Mouse (Mus musculus): Measurements from ENCODE around the gene Rcn3. TPM values are rescaled to one million over a fixed set of nuclear protein-coding genes. Genes with fewer than 3 reads are reported as not detected.

The Rcn3 gene
- polyA plus RNA-seq, 1 experiment from 2014 or later = 313 TPM

DNA sequence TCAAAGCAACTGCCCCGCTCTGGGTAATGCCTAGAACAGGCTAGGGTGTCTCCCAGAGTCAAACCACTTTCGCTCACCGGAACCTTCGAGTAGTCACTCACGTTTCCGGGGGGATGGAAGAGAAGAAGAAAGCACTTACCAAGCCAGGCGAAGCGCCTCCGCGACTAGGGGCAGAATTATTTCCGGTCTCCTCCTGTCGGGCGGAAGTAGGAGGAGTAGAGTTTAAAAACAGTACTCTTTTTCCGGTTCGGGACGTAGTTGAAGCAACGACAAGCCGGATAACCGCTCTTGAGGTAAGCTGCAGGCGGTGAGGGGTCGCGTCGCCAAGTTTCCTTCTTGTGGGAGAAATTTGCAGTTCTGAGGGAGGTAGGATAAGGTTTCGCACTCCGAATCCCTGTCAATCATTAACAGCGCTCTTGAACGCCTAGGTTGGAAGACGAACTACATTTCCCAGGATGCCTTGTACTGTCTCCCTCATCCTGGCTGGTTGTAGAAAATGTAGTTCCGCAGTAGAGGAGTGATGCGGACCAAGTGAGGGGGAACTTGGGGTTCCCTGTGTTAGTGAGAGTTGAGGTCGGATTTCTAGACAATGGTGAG lies 29.7 kb downstream of the Rcn3 start, which contains the start of the genes Nosip and Prrg2:
Gene Nosip (plus strand): TSS at position 191 of the 597 bp plus-strand sequence.
Gene Prrg2 (minus strand): TSS at position 439 of the 597 bp plus-strand sequence.
- WGBS = under 1% methylated on average over 31 of the region's 31 CpGs
- peak within 1 kb of the TSS; percentile 82 for H3K4me3 ChIP-seq (ENCODE audit: low read depth, low read length)
- peaks cover 25% of the 10 kb centered on the region for H3K4me1 ChIP-seq (replicated peaks; ENCODE audit: control insufficient read depth, insufficient read depth, low read length)
- H3K4me2 ChIP-seq (ENCODE audit: low read length) = peak within 1 kb of the TSS; percentile 48
- peak within 1 kb of the TSS; percentile 86 for H3K27ac ChIP-seq (ENCODE audit: low read depth)
- peak; percentile 87 for ATAC-seq (replicated peaks; ENCODE audit: low FRiP score, low TSS enrichment, low read depth)
- H3K9ac ChIP-seq (ENCODE audit: low read length) = peak within 1 kb of the TSS; percentile 70
- no peaks in the 10 kb centered on the region for H3K9me3 ChIP-seq (ENCODE audit: control insufficient read depth, low read length)
- peak; percentile 98 for DNase-seq (ENCODE audit: low spot score)
- H3K27me3 ChIP-seq (replicated peaks; ENCODE audit: control insufficient read depth, insufficient read depth, low read length) = no peaks in the 10 kb centered on the region
- H3K36me3 ChIP-seq (ENCODE audit: control insufficient read depth, insufficient read depth, low read length) = no peaks in the 10 kb centered on the region

- DNase-seq (ENCODE audit: low spot score) = peak; percentile 74
- WGBS = 15% methylated on average over 11 of the region's 11 CpGs
Measured at GRCm38 (mm10) chr7:45061532-45062075, 30.4 kb downstream of the Rcn3 start.

GRCm38 (mm10) chr7:45060632-45061122 lies 31.3 kb downstream of the Rcn3 start:
- ATAC-seq (replicated peaks; ENCODE audit: low FRiP score, low TSS enrichment, low read depth) = no peak
- WGBS = 87% methylated on average over 6 of the region's 6 CpGs
- no peak overlapping the region for H3K4me3 ChIP-seq (ENCODE audit: low read depth, low read length)
- no peak overlapping the region for H3K9ac ChIP-seq (ENCODE audit: low read length)
- peaks cover 25% of the 10 kb centered on the region for H3K4me1 ChIP-seq (replicated peaks; ENCODE audit: control insufficient read depth, insufficient read depth, low read length)
- no peak for DNase-seq (ENCODE audit: low spot score)
- H3K4me2 ChIP-seq (ENCODE audit: low read length) = peak overlapping the region; percentile 48; the same call in 1 of the 2 replicates
- no peaks in the 10 kb centered on the region for H3K27me3 ChIP-seq (replicated peaks; ENCODE audit: control insufficient read depth, insufficient read depth, low read length)
- H3K36me3 ChIP-seq (ENCODE audit: control insufficient read depth, insufficient read depth, low read length) = no peaks in the 10 kb centered on the region
- no peak overlapping the region for H3K27ac ChIP-seq (ENCODE audit: low read depth)
- no peaks in the 10 kb centered on the region for H3K9me3 ChIP-seq (ENCODE audit: control insufficient read depth, low read length)

More at GRCm38 (mm10) chr7:45061532-45062075, 30.4 kb downstream of the Rcn3 start:
- Histone ChIP-seq H3K4me1 (replicated peaks; ENCODE audit: control insufficient read depth, insufficient read depth, low read length) (peaks cover 25% of the 10 kb centered on the region), H3K27me3 (replicated peaks; ENCODE audit: control insufficient read depth, insufficient read depth, low read length) (no peaks in the 10 kb centered on the region), H3K9ac (ENCODE audit: low read length) (peak overlapping the region; percentile 37), H3K36me3 (ENCODE audit: control insufficient read depth, insufficient read depth, low read length) (no peaks in the 10 kb centered on the region), H3K4me2 (ENCODE audit: low read length) (peak overlapping the region; percentile 48), H3K4me3 (ENCODE audit: low read depth, low read length) (peak overlapping the region; percentile 82), H3K27ac (ENCODE audit: low read depth) (peak overlapping the region; percentile 86), H3K9me3 (ENCODE audit: control insufficient read depth, low read length) (no peaks in the 10 kb centered on the region)
- ATAC-seq (replicated peaks; ENCODE audit: low FRiP score, low TSS enrichment, low read depth) = peak; percentile 33; the same call in 1 of the 2 replicates

DNA sequence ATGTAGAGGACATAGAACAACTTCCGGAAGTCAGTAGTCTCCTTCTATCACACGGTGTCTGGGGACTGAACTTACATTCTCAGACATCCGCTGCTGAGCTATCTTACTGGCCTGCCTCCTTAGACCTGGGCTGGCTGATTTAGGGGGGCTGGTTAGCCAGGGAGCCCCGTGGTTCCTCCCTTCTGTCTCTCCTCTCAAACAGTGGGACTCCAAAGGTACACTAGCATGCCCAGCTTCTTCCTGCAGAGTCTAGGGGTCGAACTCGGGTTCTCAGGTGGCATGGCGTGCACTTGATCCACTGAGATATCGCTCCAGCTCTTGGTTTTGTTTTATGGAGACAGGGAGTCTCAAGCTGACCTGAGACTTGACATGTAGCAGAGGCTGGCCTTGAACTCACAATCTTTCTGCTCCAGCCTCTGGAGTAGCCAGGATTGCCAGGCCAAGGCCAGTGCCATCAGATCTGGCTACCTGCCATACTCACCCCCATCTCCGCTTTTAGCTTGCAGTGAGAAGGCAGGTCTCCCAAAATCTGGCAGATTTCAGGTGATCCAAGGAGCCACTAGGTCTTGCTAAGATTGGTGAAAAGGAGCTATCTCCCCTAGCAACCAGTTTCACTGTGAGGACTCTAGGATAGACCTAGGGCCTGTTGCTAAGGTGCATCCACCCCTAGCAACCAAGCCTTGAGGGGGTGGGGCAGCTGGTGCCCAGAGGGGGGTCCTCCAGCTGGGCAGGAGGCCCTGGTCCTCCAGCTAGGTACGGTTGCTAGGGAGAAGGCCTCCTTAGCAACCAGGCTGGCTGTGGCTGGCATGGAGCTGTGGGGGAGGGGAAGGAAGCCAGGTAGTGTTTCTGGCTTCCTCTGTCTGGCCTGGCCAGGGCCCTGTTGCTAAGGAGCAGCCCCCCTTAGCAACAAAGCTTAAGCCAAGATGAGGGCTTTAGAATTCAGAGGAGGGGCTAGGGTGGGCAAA lies 33.1 kb downstream of the Rcn3 start:
- Histone ChIP-seq H3K4me1 (replicated peaks; ENCODE audit: control insufficient read depth, insufficient read depth, low read length) (peaks cover 22% of the 10 kb centered on the region), H3K4me2 (ENCODE audit: low read length) (peak overlapping the region; percentile 0; the same call in 1 of the 2 replicates), H3K9me3 (ENCODE audit: control insufficient read depth, low read length) (no peaks in the 10 kb centered on the region), H3K27ac (ENCODE audit: low read depth) (peak overlapping the region; percentile 47), H3K27me3 (replicated peaks; ENCODE audit: control insufficient read depth, insufficient read depth, low read length) (no peaks in the 10 kb centered on the region), H3K9ac (ENCODE audit: low read length) (no peak overlapping the region), H3K4me3 (ENCODE audit: low read depth, low read length) (no peak overlapping the region), H3K36me3 (ENCODE audit: control insufficient read depth, insufficient read depth, low read length) (no peaks in the 10 kb centered on the region)
- DNase-seq (ENCODE audit: low spot score) (no peak), ATAC-seq (replicated peaks; ENCODE audit: low FRiP score, low TSS enrichment, low read depth) (no peak)
- 75% methylated on average over 10 of the region's 10 CpGs for WGBS

DNA sequence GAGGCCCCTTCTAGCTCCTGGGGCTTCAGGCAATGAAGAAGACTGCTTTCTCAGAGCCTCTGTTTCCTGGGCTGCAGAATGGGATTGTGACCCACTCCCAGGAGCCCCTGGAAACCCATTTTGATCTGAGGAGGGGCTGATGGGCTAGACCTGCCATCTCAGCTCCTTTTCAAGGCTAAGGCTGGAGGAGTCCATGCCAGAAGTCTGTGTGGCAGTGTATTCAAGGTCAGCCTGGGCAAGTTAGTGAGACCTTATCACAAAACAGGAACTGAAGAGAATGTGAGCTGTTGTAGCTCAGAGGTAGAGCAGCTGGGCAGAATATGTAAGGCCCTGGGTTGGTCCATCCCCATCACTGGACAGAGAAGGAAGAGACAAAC lies 35.1 kb downstream of the Rcn3 start:
- H3K27ac ChIP-seq (ENCODE audit: low read depth) = no peak overlapping the region
- H3K36me3 ChIP-seq (ENCODE audit: control insufficient read depth, insufficient read depth, low read length) = no peaks in the 10 kb centered on the region
- no peak overlapping the region for H3K4me3 ChIP-seq (ENCODE audit: low read depth, low read length)
- H3K27me3 ChIP-seq (replicated peaks; ENCODE audit: control insufficient read depth, insufficient read depth, low read length) = no peaks in the 10 kb centered on the region
- DNase-seq (ENCODE audit: low spot score) (no peak), ATAC-seq (replicated peaks; ENCODE audit: low FRiP score, low TSS enrichment, low read depth) (no peak)
- peaks cover 18% of the 10 kb centered on the region for H3K4me1 ChIP-seq (replicated peaks; ENCODE audit: control insufficient read depth, insufficient read depth, low read length)
- H3K4me2 ChIP-seq (ENCODE audit: low read length) = no peak overlapping the region
- no peak overlapping the region for H3K9ac ChIP-seq (ENCODE audit: low read length)
- no peaks in the 10 kb centered on the region for H3K9me3 ChIP-seq (ENCODE audit: control insufficient read depth, low read length)

DNA sequence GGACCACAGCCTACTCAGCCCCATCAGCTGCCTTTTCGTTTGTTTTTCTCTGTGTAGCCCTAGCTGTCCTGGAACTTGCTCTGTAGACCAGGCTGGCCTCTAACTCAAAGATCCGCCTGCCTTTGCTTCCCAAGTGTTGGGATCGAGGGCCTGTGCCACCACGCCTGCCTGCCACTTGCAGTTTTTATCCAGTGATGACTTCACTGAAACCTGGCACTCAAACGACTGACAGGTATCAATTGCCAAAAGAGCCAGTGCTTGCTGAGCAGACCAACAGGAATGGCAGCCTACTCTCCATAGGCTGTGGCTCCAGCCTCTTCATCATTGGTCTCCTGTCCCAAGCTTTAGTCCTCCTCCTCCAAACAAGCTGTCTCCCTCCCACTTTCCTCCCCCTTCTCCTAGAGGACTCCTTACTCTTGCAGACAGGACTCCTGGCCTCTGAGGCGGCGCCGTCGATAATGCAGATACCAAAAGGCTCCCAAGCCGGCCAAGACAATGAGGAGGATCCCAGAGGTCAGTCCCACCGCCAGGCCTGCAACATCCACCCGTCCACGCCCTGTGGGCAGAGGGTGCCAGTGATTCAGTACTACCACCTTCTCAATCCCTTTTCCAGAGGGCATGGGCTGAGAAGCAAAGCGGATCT lies 35.6 kb downstream of the Rcn3 start:
- H3K9me3 ChIP-seq (ENCODE audit: control insufficient read depth, low read length) = no peaks in the 10 kb centered on the region
- ATAC-seq (replicated peaks; ENCODE audit: low FRiP score, low TSS enrichment, low read depth) = no peak
- WGBS = 66% methylated on average over 14 of the region's 14 CpGs

GRCm38 (mm10) chr7:45053931-45054510 lies 38.0 kb downstream of the Rcn3 start:
- peaks cover 15% of the 10 kb centered on the region; the same call in 1 of the 2 replicates for H3K4me1 ChIP-seq (replicated peaks; ENCODE audit: control insufficient read depth, insufficient read depth, low read length)
- WGBS = under 1% methylated on average over 33 of the region's 33 CpGs

More for the DNA sequence above, 35.6 kb downstream of the Rcn3 start:
- H3K9ac ChIP-seq (ENCODE audit: low read length) = no peak overlapping the region
- no peaks in the 10 kb centered on the region for H3K27me3 ChIP-seq (replicated peaks; ENCODE audit: control insufficient read depth, insufficient read depth, low read length)
- no peaks in the 10 kb centered on the region for H3K36me3 ChIP-seq (ENCODE audit: control insufficient read depth, insufficient read depth, low read length)
- no peak overlapping the region for H3K27ac ChIP-seq (ENCODE audit: low read depth)
- peaks cover 17% of the 10 kb centered on the region for H3K4me1 ChIP-seq (replicated peaks; ENCODE audit: control insufficient read depth, insufficient read depth, low read length)
- no peak for DNase-seq (ENCODE audit: low spot score)
- no peak overlapping the region for H3K4me3 ChIP-seq (ENCODE audit: low read depth, low read length)
- H3K4me2 ChIP-seq (ENCODE audit: low read length) = no peak overlapping the region

More at GRCm38 (mm10) chr7:45053931-45054510, 38.0 kb downstream of the Rcn3 start:
- Histone ChIP-seq H3K36me3 (ENCODE audit: control insufficient read depth, insufficient read depth, low read length) (peaks cover 14% of the 10 kb centered on the region), H3K27ac (ENCODE audit: low read depth) (peak overlapping the region; percentile 98), H3K9ac (ENCODE audit: low read length) (peak overlapping the region; percentile 80), H3K27me3 (replicated peaks; ENCODE audit: control insufficient read depth, insufficient read depth, low read length) (no peaks in the 10 kb centered on the region), H3K4me3 (ENCODE audit: low read depth, low read length) (peak overlapping the region; percentile 78), H3K4me2 (ENCODE audit: low read length) (peak overlapping the region; percentile 98), H3K9me3 (ENCODE audit: control insufficient read depth, low read length) (no peaks in the 10 kb centered on the region)
- ATAC-seq (replicated peaks; ENCODE audit: low FRiP score, low TSS enrichment, low read depth) (peak; percentile 90), DNase-seq (ENCODE audit: low spot score) (peak; percentile 95)
